Mouse (Mus musculus): ENCODE measurements around the gene Ccdc149. TPM values are rescaled to one million over a fixed set of nuclear protein-coding genes. Genes with fewer than 3 reads are reported as not detected.
A peak's percentile ranks its signal among the peaks of the same experiment; 100 is the strongest.

Gene Ccdc149
- polyA plus RNA-seq (2011; ENCODE audit: insufficient read depth, insufficient read length, low read depth, missing spikeins), result 0.38 and 0.48 TPM in 2 replicates

GRCm38 (mm10) chr5:52470991-52471801 lies at the start of gene Ccdc149:
Gene Ccdc149 (minus strand): TSS chr5:52471521.
- Histone ChIP-seq H3K27ac (ENCODE audit: insufficient read depth, low read length) (no peak within 1 kb of the TSS), H3K4me3 (ENCODE audit: low read depth, low read length) (peak within 1 kb of the TSS; percentile 69), H3K9ac (ENCODE audit: low read depth, poor library complexity, severe bottlenecking) (peak within 1 kb of the TSS; percentile 67), H3K27me3 (ENCODE audit: control insufficient read depth, insufficient read depth, low read length, poor library complexity, severe bottlenecking) (no peaks in the 10 kb centered on the region), H3K9me3 (replicated peaks; ENCODE audit: control insufficient read depth, insufficient read depth, low read length, poor library complexity, severe bottlenecking) (no peaks in the 10 kb centered on the region), H3K36me3 (ENCODE audit: control insufficient read depth, insufficient read depth, low read length, poor library complexity, severe bottlenecking) (no peaks in the 10 kb centered on the region), H3K4me1 (ENCODE audit: control insufficient read depth, insufficient read depth, low read length) (no peaks in the 10 kb centered on the region)
- TF ChIP-seq CTCF (IDR thresholded peaks at IDR 0.05; ENCODE audit: low read depth, low read length) (no peak), POLR2A (IDR thresholded peaks at IDR 0.05; ENCODE audit: insufficient read depth, low read length) (no peak), EP300 (IDR thresholded peaks at IDR 0.05; ENCODE audit: insufficient read depth, low read depth, low read length) (no peak)

GRCm38 (mm10) chr5:52519921-52520320 lies 48.6 kb upstream of the Ccdc149 start:
- peaks cover 25% of the 10 kb centered on the region for H3K9me3 ChIP-seq (replicated peaks; ENCODE audit: control insufficient read depth, insufficient read depth, low read length, poor library complexity, severe bottlenecking)
- no peak overlapping the region for H3K27ac ChIP-seq (ENCODE audit: insufficient read depth, low read length)
- H3K4me3 ChIP-seq (ENCODE audit: low read depth, low read length), result no peak overlapping the region
- H3K27me3 ChIP-seq (ENCODE audit: control insufficient read depth, insufficient read depth, low read length, poor library complexity, severe bottlenecking), result no peaks in the 10 kb centered on the region
- no peak overlapping the region for H3K9ac ChIP-seq (ENCODE audit: low read depth, poor library complexity, severe bottlenecking)
- TF ChIP-seq POLR2A (IDR thresholded peaks at IDR 0.05; ENCODE audit: insufficient read depth, low read length), result no peak
- no peak for TF ChIP-seq CTCF (IDR thresholded peaks at IDR 0.05; ENCODE audit: low read depth, low read length)
- no peak for TF ChIP-seq EP300 (IDR thresholded peaks at IDR 0.05; ENCODE audit: insufficient read depth, low read depth, low read length)
- no peaks in the 10 kb centered on the region for H3K36me3 ChIP-seq (ENCODE audit: control insufficient read depth, insufficient read depth, low read length, poor library complexity, severe bottlenecking)
- no peaks in the 10 kb centered on the region for H3K4me1 ChIP-seq (ENCODE audit: control insufficient read depth, insufficient read depth, low read length)

- Histone ChIP-seq H3K36me3 (ENCODE audit: control insufficient read depth, insufficient read depth, low read length, poor library complexity, severe bottlenecking) (no peaks in the 10 kb centered on the region), H3K9ac (ENCODE audit: low read depth, poor library complexity, severe bottlenecking) (no peak overlapping the region), H3K27me3 (ENCODE audit: control insufficient read depth, insufficient read depth, low read length, poor library complexity, severe bottlenecking) (no peaks in the 10 kb centered on the region), H3K9me3 (replicated peaks; ENCODE audit: control insufficient read depth, insufficient read depth, low read length, poor library complexity, severe bottlenecking) (peaks cover 25% of the 10 kb centered on the region), H3K4me3 (ENCODE audit: low read depth, low read length) (no peak overlapping the region), H3K4me1 (ENCODE audit: control insufficient read depth, insufficient read depth, low read length) (no peaks in the 10 kb centered on the region), H3K27ac (ENCODE audit: insufficient read depth, low read length) (no peak overlapping the region)
- TF ChIP-seq CTCF (IDR thresholded peaks at IDR 0.05; ENCODE audit: low read depth, low read length) (no peak), POLR2A (IDR thresholded peaks at IDR 0.05; ENCODE audit: insufficient read depth, low read length) (no peak), EP300 (IDR thresholded peaks at IDR 0.05; ENCODE audit: insufficient read depth, low read depth, low read length) (no peak)
These were observed 44.8 kb upstream of the Ccdc149 start for GRCm38 (mm10) chr5:52516072-52516476.

GRCm38 (mm10) chr5:52515246-52516021 lies 44.1 kb upstream of the Ccdc149 start:
- H3K9ac ChIP-seq (ENCODE audit: low read depth, poor library complexity, severe bottlenecking), result no peak overlapping the region
- TF ChIP-seq CTCF (IDR thresholded peaks at IDR 0.05; ENCODE audit: low read depth, low read length) (peak; percentile 25), POLR2A (IDR thresholded peaks at IDR 0.05; ENCODE audit: insufficient read depth, low read length) (no peak)

DNA sequence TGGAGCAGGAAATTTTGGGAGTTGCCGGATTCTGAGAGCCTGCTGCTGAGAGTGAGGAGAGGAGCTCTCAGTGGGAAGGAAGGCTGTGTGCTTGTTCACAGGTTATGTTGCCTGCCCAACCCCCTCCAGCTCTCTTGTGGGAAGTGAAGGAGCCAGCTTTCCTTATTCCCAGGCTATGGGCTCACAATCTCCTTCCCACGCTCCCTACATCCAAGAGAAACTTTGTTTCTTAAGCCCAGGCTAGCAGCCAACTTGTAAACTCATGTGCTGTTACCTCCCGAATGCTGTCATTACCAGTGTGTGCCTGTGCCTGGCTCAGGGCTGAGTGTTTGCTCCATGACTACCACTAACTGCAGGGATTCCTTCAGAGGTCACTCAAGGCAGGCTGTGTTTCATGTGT lies 39.8 kb upstream of the Ccdc149 start:
- no peak for TF ChIP-seq EP300 (IDR thresholded peaks at IDR 0.05; ENCODE audit: insufficient read depth, low read depth, low read length)
- no peak for TF ChIP-seq POLR2A (IDR thresholded peaks at IDR 0.05; ENCODE audit: insufficient read depth, low read length)
- TF ChIP-seq CTCF (IDR thresholded peaks at IDR 0.05; ENCODE audit: low read depth, low read length), result no peak
- Histone ChIP-seq H3K4me3 (ENCODE audit: low read depth, low read length) (no peak overlapping the region), H3K9ac (ENCODE audit: low read depth, poor library complexity, severe bottlenecking) (no peak overlapping the region), H3K9me3 (replicated peaks; ENCODE audit: control insufficient read depth, insufficient read depth, low read length, poor library complexity, severe bottlenecking) (0 out of 2 replicates have a peak, but pooled peaks cover 7% of the 10 kb centered on the region), H3K36me3 (ENCODE audit: control insufficient read depth, insufficient read depth, low read length, poor library complexity, severe bottlenecking) (no peaks in the 10 kb centered on the region), H3K4me1 (ENCODE audit: control insufficient read depth, insufficient read depth, low read length) (no peaks in the 10 kb centered on the region), H3K27ac (ENCODE audit: insufficient read depth, low read length) (no peak overlapping the region), H3K27me3 (ENCODE audit: control insufficient read depth, insufficient read depth, low read length, poor library complexity, severe bottlenecking) (no peaks in the 10 kb centered on the region)

More at GRCm38 (mm10) chr5:52515246-52516021, 44.1 kb upstream of the Ccdc149 start:
- Histone ChIP-seq H3K4me1 (ENCODE audit: control insufficient read depth, insufficient read depth, low read length) (no peaks in the 10 kb centered on the region), H3K9me3 (replicated peaks; ENCODE audit: control insufficient read depth, insufficient read depth, low read length, poor library complexity, severe bottlenecking) (peaks cover 25% of the 10 kb centered on the region), H3K27me3 (ENCODE audit: control insufficient read depth, insufficient read depth, low read length, poor library complexity, severe bottlenecking) (no peaks in the 10 kb centered on the region), H3K27ac (ENCODE audit: insufficient read depth, low read length) (no peak overlapping the region), H3K36me3 (ENCODE audit: control insufficient read depth, insufficient read depth, low read length, poor library complexity, severe bottlenecking) (no peaks in the 10 kb centered on the region), H3K4me3 (ENCODE audit: low read depth, low read length) (no peak overlapping the region)

Measured in ES-Bruce4 (cell line).